Mouse (Mus musculus) stomach, postnatal 0 days (tissue): ENCODE results near the gene Olfr412. TPM values are rescaled to one million over a fixed set of nuclear protein-coding genes. Genes with fewer than 3 reads are reported as not detected.

Experiments used
- ATAC-seq: fragments of 200-750 bp; cut with Nextera tagmentation; 2 replicates; pipeline ENCODE4 v1.8.0; 2017; ENCODE audit not compliant: low FRiP score, low TSS enrichment
- DNase-seq: peaks from one replicate; pipeline ENCODE4 v3.0.0-alpha.2; 2016; ENCODE audit warnings: low spot score
- H3K27ac ChIP-seq: fragments of 300-500 bp; sonication (generic); replicated peaks from 2 replicates; pipeline ENCODE4 v1.5.1; 2014; ENCODE audit warnings: mild to moderate bottlenecking, control low read depth
- H3K27me3 ChIP-seq: fragments of 300-500 bp; sonication (generic); 2 replicates; pipeline ENCODE4 v1.6.1; 2014; ENCODE audit warnings: low read length; ENCODE audit not compliant: control insufficient read depth, insufficient read depth
- H3K36me3 ChIP-seq: fragments of 300-500 bp; sonication (generic); 2 replicates; pipeline ENCODE4 v1.6.1; 2014; ENCODE audit warnings: low read length, mixed read lengths; ENCODE audit not compliant: control insufficient read depth, insufficient read depth
- H3K4me1 ChIP-seq: fragments of 300-500 bp; sonication (generic); replicated peaks from 2 replicates; pipeline ENCODE4 v1.6.1; 2014; ENCODE audit warnings: antibody characterized with exemption; ENCODE audit not compliant: control insufficient read depth, insufficient read depth
- H3K4me2 ChIP-seq: fragments of 300-500 bp; sonication (generic); replicated peaks from 2 replicates; pipeline ENCODE4 v1.6.1; 2014; ENCODE audit warnings: low read depth, mild to moderate bottlenecking, control low read depth, moderate library complexity
- H3K4me3 ChIP-seq: fragments of 300-500 bp; sonication (generic); 2 replicates; pipeline ENCODE4 v1.5.1; 2014; ENCODE audit warnings: low read depth, low read length, control low read depth
- H3K9ac ChIP-seq: fragments of 300-500 bp; sonication (generic); 2 replicates; pipeline ENCODE4 v1.6.1; 2014; ENCODE audit warnings: mild to moderate bottlenecking, low read length, control low read depth, mixed read lengths
- H3K9me3 ChIP-seq: fragments of 300-500 bp; sonication (generic); 2 replicates; pipeline ENCODE4 v1.6.1; 2016; ENCODE audit warnings: low read length; ENCODE audit not compliant: control insufficient read depth
- CTCF ChIP-seq: IDR thresholded peaks from 2 replicates; pipeline ENCODE4 v1.5.1; 2016; ENCODE audit warnings: antibody characterized with exemption, low read depth, mild to moderate bottlenecking, moderate library complexity
- EP300 ChIP-seq: optimal IDR thresholded peaks from 2 replicates; pipeline ENCODE3; 2016; ENCODE audit warnings: antibody characterized with exemption
- WGBS: fragments of 180-500 bp; shearing (Covaris S2); extraction: QIAGEN DNeasy Blood & Tissue Kit; methylation state at CpG from one replicate; pipeline ENCODE4 v1.1.7; 2014; 5-methylcytosine and 5-hydroxymethylcytosine counted together
- polyA plus RNA-seq: library from polyadenylated mRNA; unstranded; fragments of >200 nt; fragmentation: Nextera tagmentation; extraction: Ambion mirVana; gene quantifications from 2 replicates; pipeline ENCODE4 v1.2.1, GENCODE M21; 2015

Olfr412 gene
- polyA plus RNA-seq, 1 experiment from 2014 or later, result not detected

DNA sequence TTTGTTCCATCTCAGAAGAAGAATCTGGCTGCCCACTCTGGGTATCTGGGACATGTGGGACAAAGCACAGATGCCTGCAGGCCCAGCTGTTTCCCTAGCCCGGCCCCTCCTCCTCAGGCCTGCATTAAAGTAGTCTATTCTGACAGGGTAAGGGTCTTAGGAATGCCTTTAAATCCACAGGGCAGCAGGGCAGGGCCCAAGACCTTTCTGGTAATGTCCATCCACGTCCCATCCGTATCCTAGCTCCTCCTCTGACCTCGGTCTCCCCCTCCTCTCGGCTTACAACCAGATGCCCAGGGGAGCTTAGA, 47.5 kb downstream of the Olfr412 start:
- Histone ChIP-seq H3K4me1 (peaks cover 7% of the 10 kb centered on the region), H3K4me2 (no peak overlapping the region), H3K27me3 (no peaks in the 10 kb centered on the region), H3K9me3 (no peaks in the 10 kb centered on the region), H3K9ac (no peak overlapping the region; the same call in 1 of the 2 replicates), H3K4me3 (no peak overlapping the region), H3K27ac (peak overlapping the region; percentile 67), H3K36me3 (no peaks in the 10 kb centered on the region)
- TF ChIP-seq CTCF (no peak), EP300 (no peak)
- DNase-seq (no peak), ATAC-seq (no peak)
- 62% methylated on average over 5 of the region's 5 CpGs for WGBS

DNA sequence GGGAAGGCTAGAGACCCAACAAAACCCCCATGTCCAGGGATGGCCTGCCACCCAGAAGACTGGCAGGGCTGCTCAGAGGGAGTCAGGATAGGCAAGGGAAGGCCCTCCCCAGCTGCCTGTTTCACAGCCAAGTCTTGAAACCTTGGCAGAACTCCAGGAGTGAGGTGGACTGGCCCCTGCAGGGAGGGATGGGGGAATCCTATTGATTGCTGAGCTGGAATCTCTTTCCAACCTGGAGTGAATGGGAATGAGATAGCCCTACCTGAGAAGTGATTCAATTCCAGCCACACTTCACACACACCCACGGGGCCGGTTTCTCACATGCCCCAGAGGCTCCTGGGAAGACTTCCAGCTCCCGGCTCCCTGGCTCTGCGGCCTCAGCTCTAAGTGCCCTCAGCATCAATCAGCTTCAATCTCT, 47.9 kb downstream of the Olfr412 start:
- ATAC-seq, result 0 out of 2 replicates have a peak, but pooled peaks have one; percentile 5

DNA sequence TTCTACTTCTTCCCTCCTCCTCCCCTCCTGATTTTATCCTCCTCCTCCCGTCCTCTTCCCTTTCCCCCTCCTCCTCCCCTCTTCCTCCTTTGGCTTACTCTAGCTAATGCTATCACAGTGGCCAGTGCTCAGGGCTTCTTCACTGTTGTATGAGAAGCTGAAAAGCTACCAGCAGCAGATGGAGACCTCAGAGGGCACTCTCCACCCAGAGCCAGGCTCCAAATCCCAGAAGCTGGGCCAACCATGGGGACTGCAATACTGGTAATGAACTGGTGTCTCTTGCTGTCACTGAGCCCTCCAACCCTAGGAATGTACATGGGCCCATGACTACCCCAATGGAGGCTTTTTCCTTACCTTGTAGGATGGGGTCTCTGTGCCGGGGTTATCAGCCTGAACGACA, 50.1 kb downstream of the Olfr412 start:
- peaks cover 7% of the 10 kb centered on the region for H3K4me1 ChIP-seq
- H3K4me3 ChIP-seq, result no peak overlapping the region
- no peak overlapping the region for H3K4me2 ChIP-seq
- H3K27me3 ChIP-seq, result no peaks in the 10 kb centered on the region
- TF ChIP-seq CTCF, result no peak
- no peak for TF ChIP-seq EP300
- 0 out of 2 replicates have a peak, but pooled peaks cover 2% of the 10 kb centered on the region for H3K36me3 ChIP-seq
- H3K27ac ChIP-seq, result no peak overlapping the region
- 69% methylated on average over 3 of the region's 3 CpGs for WGBS
- H3K9me3 ChIP-seq, result no peaks in the 10 kb centered on the region
- H3K9ac ChIP-seq, result no peak overlapping the region
- no peak for DNase-seq
- no peak for ATAC-seq

More for the DNA sequence above, 47.9 kb downstream of the Olfr412 start:
- Histone ChIP-seq H3K9ac (no peak overlapping the region; the same call in 1 of the 2 replicates), H3K4me2 (no peak overlapping the region), H3K4me3 (no peak overlapping the region), H3K4me1 (peaks cover 7% of the 10 kb centered on the region), H3K27ac (peak overlapping the region; percentile 67), H3K9me3 (no peaks in the 10 kb centered on the region), H3K27me3 (no peaks in the 10 kb centered on the region), H3K36me3 (no peaks in the 10 kb centered on the region)
- 30% methylated on average over 4 of the region's 4 CpGs for WGBS
- TF ChIP-seq EP300 (no peak), CTCF (no peak)
- DNase-seq, result peak; percentile 66

DNA sequence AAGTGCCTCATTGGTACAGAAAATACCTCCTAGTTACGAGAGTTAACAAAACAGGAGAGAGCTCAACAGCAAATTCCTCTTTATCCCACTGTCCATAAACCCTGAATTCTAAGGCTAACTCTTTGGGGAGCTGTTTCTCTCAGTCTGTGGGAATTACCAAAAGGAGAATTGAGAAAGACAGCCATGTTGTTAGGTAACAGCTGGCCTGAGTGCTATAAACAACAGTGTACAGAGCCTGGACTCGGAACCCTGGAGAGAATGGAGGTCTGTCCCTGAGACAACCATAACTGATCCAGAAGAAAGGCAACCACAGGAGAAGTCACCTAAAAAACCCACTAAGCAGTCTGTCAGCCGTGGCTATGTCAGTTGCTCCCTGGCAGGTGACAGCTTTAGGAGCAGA, 50.6 kb downstream of the Olfr412 start:
- DNase-seq (no peak), ATAC-seq (no peak)
- H3K27me3 ChIP-seq, result no peaks in the 10 kb centered on the region
- TF ChIP-seq EP300 (no peak), CTCF (no peak)
- no peak overlapping the region for H3K9ac ChIP-seq
- no peak overlapping the region for H3K4me3 ChIP-seq
- H3K27ac ChIP-seq, result no peak overlapping the region
- 74% methylated on average over 3 of the region's 3 CpGs for WGBS
- H3K4me1 ChIP-seq, result peaks cover 7% of the 10 kb centered on the region
- H3K36me3 ChIP-seq, result 0 out of 2 replicates have a peak, but pooled peaks cover 2% of the 10 kb centered on the region
- H3K4me2 ChIP-seq, result no peak overlapping the region
- no peaks in the 10 kb centered on the region for H3K9me3 ChIP-seq

DNA sequence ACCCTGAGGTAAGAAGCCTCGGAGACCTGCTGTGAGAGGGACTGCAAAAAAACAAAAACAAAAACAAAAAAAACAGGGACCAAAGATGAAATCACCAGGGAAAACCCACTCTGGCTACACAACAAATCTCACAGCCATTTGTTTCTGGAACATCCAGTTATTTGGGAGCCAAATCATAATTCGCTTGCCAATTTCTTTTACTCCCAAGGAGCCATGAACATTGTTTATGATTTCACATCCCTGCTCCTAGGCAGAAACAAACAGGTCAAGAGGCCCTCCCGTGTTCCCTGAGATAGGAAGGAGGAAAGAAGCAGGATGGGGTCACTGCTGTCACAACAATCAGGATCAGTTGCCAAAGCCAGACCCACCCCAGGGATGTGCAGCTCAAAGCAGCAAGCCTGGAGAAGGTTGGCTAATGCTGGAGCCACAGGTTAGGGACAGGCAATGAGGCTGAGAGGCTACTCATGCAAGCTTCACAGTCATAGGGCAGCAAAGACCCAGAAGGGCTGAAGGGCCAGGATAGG, 51.6 kb downstream of the Olfr412 start:
- ATAC-seq (no peak), DNase-seq (no peak)
- peaks cover 7% of the 10 kb centered on the region for H3K4me1 ChIP-seq
- WGBS, result 61% methylated on average over 3 of the region's 3 CpGs
- no peak overlapping the region for H3K9ac ChIP-seq
- H3K4me2 ChIP-seq, result no peak overlapping the region
- no peaks in the 10 kb centered on the region for H3K9me3 ChIP-seq
- H3K4me3 ChIP-seq, result no peak overlapping the region
- peak overlapping the region; percentile 30; the same call in 1 of the 2 replicates for H3K27ac ChIP-seq
- TF ChIP-seq EP300 (no peak), CTCF (no peak)
- H3K27me3 ChIP-seq, result no peaks in the 10 kb centered on the region
- H3K36me3 ChIP-seq, result 0 out of 2 replicates have a peak, but pooled peaks cover 2% of the 10 kb centered on the region

DNA sequence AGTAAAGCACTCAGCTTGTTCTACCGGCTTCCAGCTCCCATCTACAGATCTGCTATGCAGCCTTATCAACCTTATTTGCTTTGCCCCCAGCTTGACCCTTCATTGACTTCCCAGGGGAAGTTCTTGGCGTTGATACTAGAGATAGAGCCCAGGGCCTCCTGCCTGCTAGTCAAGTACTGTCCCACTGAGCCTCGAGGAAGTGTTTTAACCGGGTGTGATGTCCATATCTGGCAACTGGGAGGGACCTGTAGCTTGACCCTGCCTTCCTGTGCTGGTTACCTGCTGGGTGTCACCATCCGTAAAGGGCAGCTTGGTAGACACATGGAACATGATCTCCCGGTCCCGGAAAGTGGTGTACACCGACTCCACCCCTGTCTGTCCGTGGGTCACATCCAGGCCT, 52.2 kb downstream of the Olfr412 start:
- ATAC-seq (peak; percentile 75), DNase-seq (peak; percentile 38)
- no peaks in the 10 kb centered on the region for H3K27me3 ChIP-seq
- 46% methylated on average over 9 of the region's 9 CpGs for WGBS
- H3K27ac ChIP-seq, result peak overlapping the region; percentile 30; the same call in 1 of the 2 replicates
- H3K4me3 ChIP-seq, result no peak overlapping the region
- no peaks in the 10 kb centered on the region for H3K9me3 ChIP-seq
- H3K4me1 ChIP-seq, result peaks cover 5% of the 10 kb centered on the region
- TF ChIP-seq CTCF (no peak), EP300 (no peak)
- no peak overlapping the region for H3K4me2 ChIP-seq
- H3K36me3 ChIP-seq, result 0 out of 2 replicates have a peak, but pooled peaks cover 2% of the 10 kb centered on the region
- no peak overlapping the region for H3K9ac ChIP-seq
